Mouse (Mus musculus): ENCODE measurements around the gene Cav1.

DNA sequence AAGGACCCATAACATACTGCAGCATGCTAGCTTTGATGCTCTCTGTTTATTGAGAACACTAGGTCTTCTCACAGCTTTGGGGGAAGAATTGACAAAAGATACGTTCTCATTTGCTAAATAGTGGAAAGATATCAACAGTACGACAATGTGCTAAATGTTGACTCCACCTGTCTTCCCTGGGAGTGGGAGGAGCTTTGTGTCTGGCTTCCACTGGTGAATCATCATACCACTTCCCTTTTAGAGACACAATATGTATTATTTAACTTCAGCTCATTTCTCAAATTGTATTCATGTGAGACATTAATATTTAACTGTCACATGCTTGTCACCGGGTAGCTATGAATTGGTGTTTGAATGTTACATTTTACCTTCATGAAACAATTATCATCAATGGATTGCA lies 22.3 kb upstream of the Cav1 start:
- no peak for TF ChIP-seq CTCF (IDR thresholded peaks at IDR 0.05; ENCODE audit: borderline replicate concordance, control insufficient read depth, extremely low read depth, insufficient read depth, low read length, poor library complexity)
- no peak for TF ChIP-seq POLR2A (IDR thresholded peaks at IDR 0.05; ENCODE audit: control insufficient read depth, extremely low read depth, insufficient read depth, low read length, poor library complexity)

Measured in thymus, adult 2 months (tissue).